Mouse (Mus musculus): ENCODE measurements around the gene Pde7b.

Pde7b gene

DNA sequence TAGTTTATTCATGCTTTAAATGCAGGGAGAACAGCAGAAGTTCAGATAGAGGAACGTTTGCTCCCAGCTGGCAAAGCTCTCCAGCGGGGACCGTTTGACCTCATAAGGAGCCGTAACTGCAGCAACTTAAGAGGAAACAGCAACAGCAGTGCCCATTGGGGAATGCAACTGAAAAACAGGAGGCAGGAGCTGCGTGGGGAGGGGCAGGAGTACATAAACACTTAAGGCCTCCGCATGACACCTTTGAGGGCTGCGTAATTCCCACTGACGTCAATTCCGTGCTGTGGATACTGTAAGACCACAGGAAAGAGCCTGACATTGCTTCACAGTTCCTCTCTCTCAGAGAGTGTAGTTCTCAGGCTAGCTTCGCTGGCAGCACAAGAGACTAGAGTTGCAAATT lies 219.4 kb downstream of the Pde7b start:
- no peak for ATAC-seq (ENCODE audit: insufficient number of reproducible peaks, low FRiP score, low TSS enrichment)

GRCm38 (mm10) chr10:20504800-20505199 lies 220.1 kb downstream of the Pde7b start:
- ATAC-seq (ENCODE audit: insufficient number of reproducible peaks, low FRiP score, low TSS enrichment) = no peak

GRCm38 (mm10) chr10:20503265-20504025 lies 221.4 kb downstream of the Pde7b start:
- ATAC-seq (ENCODE audit: insufficient number of reproducible peaks, low FRiP score, low TSS enrichment) = no peak

DNA sequence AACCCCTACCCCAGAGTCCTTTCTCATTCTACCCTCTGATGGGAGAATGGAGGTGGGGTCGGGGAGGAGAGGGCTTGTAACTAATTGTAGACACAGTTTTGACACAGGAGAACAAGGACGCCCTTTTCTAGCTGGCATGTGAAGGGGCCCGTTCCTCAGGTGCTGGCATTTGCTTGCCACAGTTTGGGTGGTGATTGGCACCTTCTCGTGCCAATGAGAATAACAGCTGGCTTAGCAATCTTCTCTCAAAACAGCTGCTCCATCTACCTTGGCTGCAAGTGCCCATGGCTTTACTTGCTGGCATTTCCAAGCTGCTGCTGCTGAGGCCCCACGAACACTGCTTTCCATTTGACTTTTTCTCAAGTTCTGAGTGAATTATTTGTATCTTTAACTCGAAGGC lies 223.7 kb downstream of the Pde7b start:
- ATAC-seq (ENCODE audit: insufficient number of reproducible peaks, low FRiP score, low TSS enrichment) = no peak

- ATAC-seq (ENCODE audit: insufficient number of reproducible peaks, low FRiP score, low TSS enrichment) = no peak
Observed at GRCm38 (mm10) chr10:20495051-20495450, 229.8 kb downstream of the Pde7b start.

DNA sequence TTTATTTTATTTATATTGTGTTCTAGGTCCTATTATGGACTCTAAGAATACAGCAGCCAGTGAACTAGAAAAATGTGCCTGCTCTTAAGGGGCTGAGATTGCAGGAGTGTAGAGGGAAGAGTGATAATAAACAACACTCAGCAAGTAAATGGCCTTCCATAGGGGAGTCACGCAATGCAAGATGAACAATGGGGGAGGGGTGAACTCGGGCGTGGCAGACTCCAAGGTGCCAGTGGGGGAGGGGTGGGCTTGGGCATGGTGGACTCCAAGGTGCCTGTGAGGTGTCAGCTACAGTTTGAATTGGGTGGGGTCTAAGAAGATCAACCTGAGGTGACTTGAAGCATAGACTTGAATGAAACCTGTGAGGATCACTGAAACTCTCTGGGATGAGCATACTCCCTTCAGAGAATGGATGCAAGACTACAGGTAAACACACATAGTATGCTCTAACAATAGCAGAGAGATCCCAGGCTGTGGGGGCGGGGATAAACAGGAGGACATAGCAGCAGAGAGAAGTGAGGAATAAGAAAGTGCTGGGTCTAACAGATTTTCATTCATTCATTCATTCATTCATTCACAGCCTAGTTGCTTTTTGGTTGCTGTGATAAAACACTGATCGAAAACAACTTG lies 230.9 kb downstream of the Pde7b start:
- no peak for ATAC-seq (ENCODE audit: insufficient number of reproducible peaks, low FRiP score, low TSS enrichment)

GRCm38 (mm10) chr10:20492216-20492964 lies 232.5 kb downstream of the Pde7b start:
- ATAC-seq (ENCODE audit: insufficient number of reproducible peaks, low FRiP score, low TSS enrichment) = no peak

- no peak for ATAC-seq (ENCODE audit: insufficient number of reproducible peaks, low FRiP score, low TSS enrichment)
Observed at GRCm38 (mm10) chr10:20490775-20491174, 234.1 kb downstream of the Pde7b start.

- no peak for ATAC-seq (ENCODE audit: insufficient number of reproducible peaks, low FRiP score, low TSS enrichment)
Observed at GRCm38 (mm10) chr10:20490281-20490680, 234.6 kb downstream of the Pde7b start.

GRCm38 (mm10) chr10:20486461-20487253 lies 238.2 kb downstream of the Pde7b start:
- no peak for ATAC-seq (ENCODE audit: insufficient number of reproducible peaks, low FRiP score, low TSS enrichment)

DNA sequence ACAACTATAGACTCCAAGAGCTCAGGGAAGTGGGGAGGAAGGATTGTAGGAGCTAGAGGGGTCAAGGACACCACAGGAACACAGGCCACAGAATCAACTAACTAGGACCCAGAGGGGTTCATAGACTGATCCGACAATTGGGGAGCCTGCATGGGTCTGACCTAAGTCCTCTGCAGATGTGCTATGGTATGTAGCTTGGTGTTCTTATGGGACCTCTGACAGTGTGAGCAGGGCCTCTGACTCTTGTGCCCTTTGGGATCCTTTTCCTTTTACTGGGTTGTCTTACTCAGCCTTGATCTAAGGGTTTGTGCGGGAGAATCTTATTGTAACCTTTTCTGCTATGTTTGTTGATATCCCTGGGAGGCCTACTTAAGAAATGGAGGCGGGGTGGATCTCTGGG lies 239.1 kb downstream of the Pde7b start:
- no peak for ATAC-seq (ENCODE audit: insufficient number of reproducible peaks, low FRiP score, low TSS enrichment)

- ATAC-seq (ENCODE audit: insufficient number of reproducible peaks, low FRiP score, low TSS enrichment) = no peak
Observed at GRCm38 (mm10) chr10:20479481-20479880, 245.4 kb downstream of the Pde7b start.

- ATAC-seq (ENCODE audit: insufficient number of reproducible peaks, low FRiP score, low TSS enrichment) = no peak
Observed at GRCm38 (mm10) chr10:20478456-20478855, 246.4 kb downstream of the Pde7b start.

- ATAC-seq (ENCODE audit: insufficient number of reproducible peaks, low FRiP score, low TSS enrichment) = no peak
Observed at GRCm38 (mm10) chr10:20474831-20475230, 250.0 kb downstream of the Pde7b start.

- ATAC-seq (ENCODE audit: insufficient number of reproducible peaks, low FRiP score, low TSS enrichment) = no peak
Observed at GRCm38 (mm10) chr10:20474036-20474435, 250.8 kb downstream of the Pde7b start.

GRCm38 (mm10) chr10:20473505-20473904 lies 251.4 kb downstream of the Pde7b start:
- no peak for ATAC-seq (ENCODE audit: insufficient number of reproducible peaks, low FRiP score, low TSS enrichment)

DNA sequence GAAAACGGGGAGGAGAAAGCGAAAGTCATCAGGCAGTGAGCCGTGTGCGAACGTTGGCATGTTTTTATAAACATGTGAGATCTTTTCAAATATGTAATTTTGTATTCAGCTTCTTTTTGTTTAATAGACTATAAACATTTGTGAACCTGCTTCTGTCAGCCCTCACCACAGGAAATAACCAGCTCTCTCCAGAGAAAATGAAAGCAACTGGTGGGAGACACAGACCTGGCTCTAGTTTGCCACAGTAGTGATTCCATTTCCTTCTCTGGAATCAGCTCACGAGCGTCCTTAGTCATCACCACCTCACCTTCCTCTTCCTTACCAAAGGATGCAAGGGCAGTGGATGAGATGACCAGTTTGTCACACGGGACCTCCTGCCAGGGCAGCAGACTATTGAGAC lies 252.9 kb downstream of the Pde7b start:
- ATAC-seq (ENCODE audit: insufficient number of reproducible peaks, low FRiP score, low TSS enrichment) = no peak

DNA sequence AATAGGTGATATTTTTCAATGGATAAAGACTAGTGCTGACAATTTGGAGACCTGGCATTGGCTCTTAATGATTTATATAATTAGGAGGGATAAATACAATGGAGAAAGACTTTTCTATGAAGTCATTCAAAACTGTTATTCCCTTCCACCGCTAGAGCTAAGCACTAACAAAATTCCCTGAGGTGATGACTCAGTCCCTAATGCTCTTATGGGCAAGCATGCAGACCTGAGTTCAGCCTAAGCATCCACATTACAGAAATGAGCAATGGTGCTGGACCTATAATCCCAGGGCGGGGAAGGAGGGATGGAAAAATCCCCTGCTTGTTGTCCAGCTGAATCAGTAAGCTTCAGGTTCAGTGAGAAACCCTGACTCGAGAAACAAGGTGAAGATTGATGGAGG lies 260.2 kb downstream of the Pde7b start:
- no peak for ATAC-seq (ENCODE audit: insufficient number of reproducible peaks, low FRiP score, low TSS enrichment)

GRCm38 (mm10) chr10:20463941-20464340 lies 260.9 kb downstream of the Pde7b start:
- no peak for ATAC-seq (ENCODE audit: insufficient number of reproducible peaks, low FRiP score, low TSS enrichment)

DNA sequence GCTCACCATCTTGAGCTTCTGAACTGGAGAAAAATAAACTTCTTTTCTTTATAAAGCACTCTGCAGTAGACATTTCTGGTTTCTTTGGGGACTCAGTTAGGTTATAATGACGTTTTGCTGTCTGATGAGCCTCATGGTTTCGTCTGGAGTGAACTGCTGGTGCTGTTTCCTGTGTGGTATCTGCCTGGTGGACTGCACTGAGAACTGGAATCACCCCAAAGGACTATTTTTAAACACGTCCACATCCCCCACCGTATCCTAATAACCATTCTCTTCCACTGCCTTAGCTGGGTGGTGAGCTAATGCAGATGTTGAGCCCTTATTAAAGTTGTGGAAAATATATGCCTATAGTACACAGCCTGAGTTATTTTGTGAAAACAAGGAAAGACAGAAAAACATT lies 262.3 kb downstream of the Pde7b start:
- ATAC-seq (ENCODE audit: insufficient number of reproducible peaks, low FRiP score, low TSS enrichment) = no peak

All from cerebellum, adult (tissue).